Comparison of ENCODE assay signal across 8 mouse cellular contexts in genomic region chr1:179545768-179546550, GRCm38 (mm10). TPM values are rescaled to one million over a fixed set of nuclear protein-coding genes. Genes with fewer than 3 reads are reported as not detected.
DNase-seq lines count a peak whose midpoint lies in the region; ATAC-seq and TF ChIP-seq lines count a peak whose summit lies in the region.
"Not testable (repeated sequence)": the region's sequence is repeated elsewhere in the genome, so short reads cannot be mapped to it uniquely, and the experiment has no call there.

Gene Tfb2m, minus strand, starts transcription at chr1:179546267.
Gene Cnst, plus strand, starts transcription at chr1:179546370.

- H3K4me2 ChIP-seq in kidney, embryonic 15.5 days, result peak within 1 kb of the TSS; percentile 76

- H3K9ac ChIP-seq in kidney, embryonic 15.5 days, result peak within 1 kb of the TSS; percentile 73

- peak; percentile 99 for ATAC-seq in kidney, embryonic 15.5 days (replicated peaks; ENCODE audit: low FRiP score)
- peak; percentile 97 for ATAC-seq in monocyte, adult 5-6 weeks (replicated peaks; ENCODE audit: insufficient number of reproducible peaks, low FRiP score, low TSS enrichment, poor library complexity, severe bottlenecking)

- peak within 1 kb of the TSS; percentile 67 for H3K27ac ChIP-seq in bone marrow macrophage, adult 2 months (ENCODE audit: insufficient read depth, low read depth, low read length)
- peak within 1 kb of the TSS; percentile 50 for H3K27ac ChIP-seq in embryonic fibroblast, embryonic 13.5 days (ENCODE audit: insufficient read depth, low read length)
- peak within 1 kb of the TSS; percentile 94 for H3K27ac ChIP-seq in heart, embryonic 10.5 days
- peak within 1 kb of the TSS; percentile 95 for H3K27ac ChIP-seq in kidney, embryonic 15.5 days

- peaks cover 12% of the 10 kb centered on the region for H3K36me3 ChIP-seq in heart, embryonic 10.5 days
- not testable (repeated sequence) for H3K36me3 ChIP-seq in kidney, embryonic 15.5 days

- H3K4me1 ChIP-seq in bone marrow macrophage, adult 2 months (ENCODE audit: control insufficient read depth, insufficient read depth, low read length), result peaks cover 25% of the 10 kb centered on the region
- not testable (repeated sequence) for H3K4me1 ChIP-seq in embryonic fibroblast, embryonic 13.5 days (ENCODE audit: control insufficient read depth, insufficient read depth, low read length)
- peaks cover 19% of the 10 kb centered on the region for H3K4me1 ChIP-seq in heart, embryonic 10.5 days
- peaks cover 28% of the 10 kb centered on the region for H3K4me1 ChIP-seq in kidney, embryonic 15.5 days

- TF ChIP-seq POLR2A in bone marrow macrophage, adult 2 months (IDR thresholded peaks at IDR 0.05; ENCODE audit: borderline replicate concordance, low read depth, low read length), result not testable (repeated sequence)
- peak; percentile 22; the same call in 1 of the 2 replicates for TF ChIP-seq POLR2A in embryonic fibroblast, embryonic 13.5 days (IDR thresholded peaks at IDR 0.05; ENCODE audit: low read depth, low read length)

- TF ChIP-seq CTCF in bone marrow macrophage, adult 2 months (IDR thresholded peaks at IDR 0.05; ENCODE audit: low read depth, low read length); embryonic fibroblast, embryonic 13.5 days (IDR thresholded peaks at IDR 0.05; ENCODE audit: borderline replicate concordance, insufficient read depth, low read length): not testable (repeated sequence)

- H3K9me3 ChIP-seq in heart, embryonic 10.5 days; kidney, embryonic 15.5 days (replicated peaks): not testable (repeated sequence)

- DNase-seq in A20 (ENCODE audit: low read depth, low spot score) (peak; percentile 99), liver (peak; percentile 99)
- DNase-seq in heart, embryonic 10.5 days (ENCODE audit: low spot score), result peak; percentile 100
- DNase-seq in spleen, postnatal 4 days (ENCODE audit: low spot score in 2 of 2), result peak; percentile 99

- H3K27me3 ChIP-seq in heart, embryonic 10.5 days (ENCODE audit: insufficient read depth, poor library complexity, severe bottlenecking); kidney, embryonic 15.5 days: not testable (repeated sequence)

- WGBS in heart, embryonic 10.5 days, result under 1% methylated on average over 69 of the region's 69 CpGs
- WGBS in kidney, embryonic 15.5 days, result under 1% methylated on average over 69 of the region's 69 CpGs

- H3K4me3 ChIP-seq in bone marrow macrophage, adult 2 months (ENCODE audit: insufficient read depth, low read length), result peak within 1 kb of the TSS; percentile 95
- H3K4me3 ChIP-seq in embryonic fibroblast, embryonic 13.5 days (ENCODE audit: insufficient read depth, low read length), result peak within 1 kb of the TSS; percentile 98
- H3K4me3 ChIP-seq in heart, embryonic 10.5 days, result peak within 1 kb of the TSS; percentile 87
- peak within 1 kb of the TSS; percentile 86 for H3K4me3 ChIP-seq in kidney, embryonic 15.5 days (replicated peaks)

RNA-seq across cellular contexts. Expression of gene Tfb2m, which starts in this region (rescaled TPM):
- polyA plus RNA-seq in bone marrow macrophage, adult 2 months (2012; ENCODE audit: insufficient read depth, insufficient read length, missing spikeins), result 17.1 and 27.9 TPM in 2 replicates
- 30.3 and 35.1 TPM in 2 replicates for polyA plus RNA-seq in embryonic fibroblast, embryonic 13.5 days (2011; ENCODE audit: insufficient read length, low read depth, missing spikeins)
- 22.4 and 24.7 TPM in 2 replicates for polyA plus RNA-seq in heart, embryonic 10.5 days (2016; fragmentation: Nextera tagmentation; extraction: Ambion mirVana)
- polyA plus RNA-seq in kidney, embryonic 15.5 days (2015; fragmentation: Nextera tagmentation; extraction: Ambion mirVana), result 29.2 and 33.6 TPM in 2 replicates
- total RNA-seq in monocyte, adult 5-6 weeks (2017), result 30.5 to 41.7 TPM (median 32.7 TPM) in 3 replicates

RNA-seq across cellular contexts. Expression of gene Cnst, which starts in this region (rescaled TPM):
- polyA plus RNA-seq in bone marrow macrophage, adult 2 months (2012; ENCODE audit: insufficient read depth, insufficient read length, missing spikeins), result 8.9 and 11.9 TPM in 2 replicates
- 15.9 and 19.3 TPM in 2 replicates for polyA plus RNA-seq in embryonic fibroblast, embryonic 13.5 days (2011; ENCODE audit: insufficient read length, low read depth, missing spikeins)
- 15.9 and 18.9 TPM in 2 replicates for polyA plus RNA-seq in heart, embryonic 10.5 days (2016; fragmentation: Nextera tagmentation; extraction: Ambion mirVana)
- 13.8 and 15.1 TPM in 2 replicates for polyA plus RNA-seq in kidney, embryonic 15.5 days (2015; fragmentation: Nextera tagmentation; extraction: Ambion mirVana)
- total RNA-seq in monocyte, adult 5-6 weeks (2017), result 46.3 to 67.5 TPM (median 54.8 TPM) in 3 replicates

Comparison
In these comparisons a context has a peak if more than half of its experiments do, and no peak if none do; other contexts are left out.
1. Peak in every context shown above with its lines: DNase-seq, ATAC-seq, H3K4me3 ChIP-seq and H3K27ac ChIP-seq.